Mouse (Mus musculus): ENCODE measurements around the gene Scpep1. TPM values are rescaled to one million over a fixed set of nuclear protein-coding genes. Genes with fewer than 3 reads are reported as not detected.
A peak's percentile ranks its signal among the peaks of the same experiment; 100 is the strongest.

The Scpep1 gene
- total and polyA plus RNA-seq, 3 experiments = 11.1 to 16.3 (median 15.3) TPM

DNA sequence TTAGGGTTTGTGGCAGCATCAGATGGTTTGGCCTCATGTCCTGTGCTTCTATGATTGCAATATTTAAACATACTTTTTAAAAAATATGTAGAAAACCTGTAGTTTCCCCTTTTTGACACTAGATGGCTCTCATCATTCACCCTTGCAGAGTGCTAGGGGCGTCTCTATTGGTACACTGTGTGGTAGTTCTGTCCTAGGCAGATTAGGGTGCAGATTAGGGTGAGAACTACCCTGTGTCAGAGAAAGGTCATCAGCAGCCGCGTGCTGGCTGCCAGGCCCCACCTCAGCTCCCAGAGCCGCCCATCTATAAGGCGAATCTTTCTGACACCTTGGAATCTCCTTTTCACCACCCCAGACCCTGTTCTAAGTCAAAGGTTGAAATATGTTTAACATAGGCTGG is 34.3 kb upstream of the Scpep1 start:
- Histone ChIP-seq H3K4me3 (no peak overlapping the region), H3K27ac (no peak overlapping the region), H3K27me3 (ENCODE audit: control insufficient read depth, insufficient read depth, low read length) (no peaks in the 10 kb centered on the region), H3K79me2 (replicated peaks; ENCODE audit: control insufficient read depth, insufficient read depth, low read length) (no peaks in the 10 kb centered on the region), H3K4me1 (ENCODE audit: control insufficient read depth, insufficient read depth, low read length) (peaks cover 2% of the 10 kb centered on the region; the same call in 1 of the 2 replicates), H3K36me3 (ENCODE audit: control insufficient read depth, insufficient read depth, low read length) (no peaks in the 10 kb centered on the region), H3K9ac (ENCODE audit: low read depth, low read length) (no peak overlapping the region)
- peak; percentile 83 for TF ChIP-seq CTCF (IDR thresholded peaks at IDR 0.05)
- no peak for TF ChIP-seq EP300 (IDR thresholded peaks at IDR 0.05; ENCODE audit: insufficient read depth, low read depth, low read length)
- no peak for TF ChIP-seq POLR2A (IDR thresholded peaks at IDR 0.05; ENCODE audit: insufficient read depth, low read depth, low read length)
- WGBS = 51% methylated on average over 5 of the region's 5 CpGs
- intact Hi-C loops (cut with DNase I) = loop anchor here (1.0 to 10.0 kb wide), 2 partner anchors 80 to 315 kb away; partner anchors contain the start of gene Nog
- DNase-seq = no peak

DNA sequence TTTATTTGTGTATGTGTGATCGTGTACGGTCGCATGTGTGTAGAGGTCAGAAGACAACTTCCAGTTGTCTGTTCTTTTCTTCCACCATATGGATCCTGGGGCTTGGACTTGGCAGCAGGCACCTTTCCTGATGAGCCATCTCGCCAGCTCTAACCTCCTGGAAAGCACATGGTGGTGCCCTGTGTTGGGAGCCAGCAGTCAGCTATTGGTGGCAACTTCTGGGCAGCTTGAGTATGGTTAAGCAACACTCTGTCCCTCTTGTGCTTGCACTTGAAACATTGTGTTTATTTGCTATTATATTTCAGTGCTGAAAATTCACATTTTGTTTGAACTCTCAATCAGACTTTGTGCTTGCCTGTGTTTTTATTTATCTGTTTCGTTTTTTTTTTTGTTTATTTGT is 33.7 kb upstream of the Scpep1 start:
- H3K79me2 ChIP-seq (replicated peaks; ENCODE audit: control insufficient read depth, insufficient read depth, low read length) = no peaks in the 10 kb centered on the region
- H3K36me3 ChIP-seq (ENCODE audit: control insufficient read depth, insufficient read depth, low read length) = no peaks in the 10 kb centered on the region
- DNase-seq = no peak
- no peak overlapping the region for H3K4me3 ChIP-seq
- intact Hi-C loops (cut with DNase I) = loop anchor here (1.0 to 10.0 kb wide), 2 partner anchors 80 to 316 kb away; partner anchors contain the start of gene Nog
- no peaks in the 10 kb centered on the region for H3K27me3 ChIP-seq (ENCODE audit: control insufficient read depth, insufficient read depth, low read length)
- no peak overlapping the region for H3K9ac ChIP-seq (ENCODE audit: low read depth, low read length)
- H3K27ac ChIP-seq = no peak overlapping the region
- peaks cover under 1% of the 10 kb centered on the region; the same call in 1 of the 2 replicates for H3K4me1 ChIP-seq (ENCODE audit: control insufficient read depth, insufficient read depth, low read length)
- TF ChIP-seq CTCF (IDR thresholded peaks at IDR 0.05) (no peak), POLR2A (IDR thresholded peaks at IDR 0.05; ENCODE audit: insufficient read depth, low read depth, low read length) (no peak), EP300 (IDR thresholded peaks at IDR 0.05; ENCODE audit: insufficient read depth, low read depth, low read length) (no peak)
- 75% methylated on average over 5 of the region's 5 CpGs for WGBS

- 86% methylated on average over 10 of the region's 10 CpGs for WGBS
- intact Hi-C loops (cut with DNase I) = loop anchor here (10.0 kb wide), 1 partner anchor 318 kb away; the partner anchor contains the start of gene Nog
Measured at GRCm38 (mm10) chr11:88986616-88987015, 31.4 kb upstream of the Scpep1 start.

DNA sequence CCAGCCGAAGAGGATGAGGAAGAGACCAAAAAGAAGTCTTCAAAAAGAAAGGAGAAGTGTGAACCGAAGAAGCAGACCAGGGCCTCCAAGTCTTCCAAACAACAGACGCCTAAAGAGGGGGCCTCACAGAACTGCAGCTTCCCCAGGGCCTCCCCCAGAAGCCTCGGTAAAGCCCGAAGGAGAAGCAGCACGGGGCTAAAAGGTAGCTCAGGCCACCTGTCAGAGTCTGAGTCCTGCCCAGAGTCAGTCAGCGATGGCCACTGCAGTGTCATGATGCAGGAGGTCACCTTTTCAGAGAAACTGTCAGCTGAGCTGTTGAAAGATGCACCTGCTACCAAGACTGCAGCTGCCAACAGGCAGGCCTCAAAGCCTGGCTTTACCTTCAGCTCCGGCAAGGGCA is 26.1 kb upstream of the Scpep1 start:
- Histone ChIP-seq H3K27me3 (ENCODE audit: control insufficient read depth, insufficient read depth, low read length) (no peaks in the 10 kb centered on the region), H3K4me1 (ENCODE audit: control insufficient read depth, insufficient read depth, low read length) (no peaks in the 10 kb centered on the region), H3K9ac (ENCODE audit: low read depth, low read length) (no peak overlapping the region), H3K4me3 (no peak overlapping the region), H3K36me3 (ENCODE audit: control insufficient read depth, insufficient read depth, low read length) (no peaks in the 10 kb centered on the region), H3K27ac (no peak overlapping the region), H3K79me2 (replicated peaks; ENCODE audit: control insufficient read depth, insufficient read depth, low read length) (peaks cover 4% of the 10 kb centered on the region; the same call in 1 of the 2 replicates)
- 84% methylated on average over 8 of the region's 8 CpGs for WGBS
- intact Hi-C loops (cut with DNase I) = loop anchor here (10.0 kb wide), 1 partner anchor 323 kb away; the partner anchor contains the start of gene Nog
- TF ChIP-seq EP300 (IDR thresholded peaks at IDR 0.05; ENCODE audit: insufficient read depth, low read depth, low read length) = no peak
- TF ChIP-seq CTCF (IDR thresholded peaks at IDR 0.05) = no peak
- TF ChIP-seq POLR2A (IDR thresholded peaks at IDR 0.05; ENCODE audit: insufficient read depth, low read depth, low read length) = no peak
- no peak for DNase-seq

More at GRCm38 (mm10) chr11:88986616-88987015, 31.4 kb upstream of the Scpep1 start:
- no peak overlapping the region for H3K27ac ChIP-seq
- TF ChIP-seq POLR2A (IDR thresholded peaks at IDR 0.05; ENCODE audit: insufficient read depth, low read depth, low read length) (no peak), CTCF (IDR thresholded peaks at IDR 0.05) (no peak), EP300 (IDR thresholded peaks at IDR 0.05; ENCODE audit: insufficient read depth, low read depth, low read length) (no peak)
- no peaks in the 10 kb centered on the region for H3K27me3 ChIP-seq (ENCODE audit: control insufficient read depth, insufficient read depth, low read length)
- no peaks in the 10 kb centered on the region for H3K36me3 ChIP-seq (ENCODE audit: control insufficient read depth, insufficient read depth, low read length)
- no peaks in the 10 kb centered on the region; the same call in 1 of the 2 replicates for H3K4me1 ChIP-seq (ENCODE audit: control insufficient read depth, insufficient read depth, low read length)
- no peaks in the 10 kb centered on the region for H3K79me2 ChIP-seq (replicated peaks; ENCODE audit: control insufficient read depth, insufficient read depth, low read length)
- DNase-seq = no peak
- no peak overlapping the region for H3K4me3 ChIP-seq
- no peak overlapping the region for H3K9ac ChIP-seq (ENCODE audit: low read depth, low read length)

GRCm38 (mm10) chr11:88977188-88977587 is 21.9 kb upstream of the Scpep1 start:
- DNase-seq = no peak
- Histone ChIP-seq H3K27me3 (ENCODE audit: control insufficient read depth, insufficient read depth, low read length) (no peaks in the 10 kb centered on the region), H3K36me3 (ENCODE audit: control insufficient read depth, insufficient read depth, low read length) (no peaks in the 10 kb centered on the region), H3K79me2 (replicated peaks; ENCODE audit: control insufficient read depth, insufficient read depth, low read length) (peaks cover 4% of the 10 kb centered on the region; the same call in 1 of the 2 replicates), H3K9ac (ENCODE audit: low read depth, low read length) (no peak overlapping the region), H3K4me3 (no peak overlapping the region), H3K4me1 (ENCODE audit: control insufficient read depth, insufficient read depth, low read length) (peaks cover 4% of the 10 kb centered on the region), H3K27ac (no peak overlapping the region)
- TF ChIP-seq CTCF (IDR thresholded peaks at IDR 0.05) (no peak), EP300 (IDR thresholded peaks at IDR 0.05; ENCODE audit: insufficient read depth, low read depth, low read length) (no peak), POLR2A (IDR thresholded peaks at IDR 0.05; ENCODE audit: insufficient read depth, low read depth, low read length) (no peak)
- intact Hi-C loops (cut with DNase I) = no loop called here
- WGBS = 94% methylated on average over 5 of the region's 5 CpGs

GRCm38 (mm10) chr11:88976320-88976719 is 21.1 kb upstream of the Scpep1 start:
- 97% methylated on average over 2 of the region's 2 CpGs for WGBS

More at GRCm38 (mm10) chr11:88976320-88976719, 21.1 kb upstream of the Scpep1 start:
- intact Hi-C loops (cut with DNase I) = no loop called here
- Histone ChIP-seq H3K36me3 (ENCODE audit: control insufficient read depth, insufficient read depth, low read length) (no peaks in the 10 kb centered on the region), H3K4me1 (ENCODE audit: control insufficient read depth, insufficient read depth, low read length) (peaks cover 4% of the 10 kb centered on the region), H3K4me3 (no peak overlapping the region), H3K9ac (ENCODE audit: low read depth, low read length) (no peak overlapping the region), H3K79me2 (replicated peaks; ENCODE audit: control insufficient read depth, insufficient read depth, low read length) (peaks cover 4% of the 10 kb centered on the region; the same call in 1 of the 2 replicates), H3K27ac (no peak overlapping the region), H3K27me3 (ENCODE audit: control insufficient read depth, insufficient read depth, low read length) (no peaks in the 10 kb centered on the region)
- TF ChIP-seq POLR2A (IDR thresholded peaks at IDR 0.05; ENCODE audit: insufficient read depth, low read depth, low read length) (no peak), CTCF (IDR thresholded peaks at IDR 0.05) (peak; percentile 72)
- DNase-seq = no peak
